Mouse (Mus musculus) kidney, adult 2 months (tissue): ENCODE measurements around the gene Mapk12. TPM values are rescaled to one million over a fixed set of nuclear protein-coding genes. Genes with fewer than 3 reads are reported as not detected.

Experiments used
- DNase-seq: peaks from one replicate; pipeline ENCODE4 v3.0.0; 2021
- H3K27ac ChIP-seq: fragments of 200-500 bp; 2 replicates; pipeline ENCODE4 v1.5.1; 2012; ENCODE audit warnings: low read depth, low read length, control low read depth, inconsistent platforms; ENCODE audit not compliant: insufficient read depth
- H3K27me3 ChIP-seq: fragments of 200-500 bp; replicated peaks from 2 replicates; pipeline ENCODE4 v1.6.1; 2012; ENCODE audit warnings: mild to moderate bottlenecking, moderate library complexity, low read length, inconsistent platforms; ENCODE audit not compliant: control insufficient read depth, insufficient read depth
- H3K36me3 ChIP-seq: fragments of 200-500 bp; 2 replicates; pipeline ENCODE4 v1.6.1; 2012; ENCODE audit warnings: mild to moderate bottlenecking, moderate library complexity, low read length, inconsistent platforms; ENCODE audit not compliant: control insufficient read depth, insufficient read depth
- H3K4me1 ChIP-seq: fragments of 200-500 bp; 2 replicates; pipeline ENCODE4 v1.6.1; 2011; ENCODE audit warnings: low read length; ENCODE audit not compliant: control insufficient read depth, insufficient read depth
- H3K4me3 ChIP-seq: fragments of 200-500 bp; 2 replicates; pipeline ENCODE4 v1.5.1; 2011; ENCODE audit warnings: mild to moderate bottlenecking, low read depth, low read length, control low read depth; ENCODE audit not compliant: insufficient read depth
- CTCF ChIP-seq: fragments of 200-500 bp; conservative IDR thresholded peaks from 2 replicates; pipeline ENCODE4 v1.5.1; 2011; ENCODE audit warnings: low read depth, mild to moderate bottlenecking, control low read depth, low read length, moderate library complexity, mixed read lengths; ENCODE audit not compliant: insufficient read depth, insufficient read length
- POLR2A ChIP-seq: fragments of 200-500 bp; IDR thresholded peaks from one replicate; pipeline ENCODE4 v1.6.1; 2011; ENCODE audit warnings: low read depth, low read length, control low read depth
- WGBS: fragments of 180-500 bp; shearing (Covaris S2); methylation state at CpG from one replicate; pipeline ENCODE4 v1.1.7; 2018; 5-methylcytosine and 5-hydroxymethylcytosine counted together
- polyA plus RNA-seq: library from polyadenylated mRNA; depleted of rRNA; stranded (reverse); fragments of >200 nt; gene quantifications from 2 replicates; pipeline ENCODE4 v1.2.3, GENCODE M21; 2012

Gene Mapk12
- polyA plus RNA-seq, 1 experiment = 13.9 TPM

DNA sequence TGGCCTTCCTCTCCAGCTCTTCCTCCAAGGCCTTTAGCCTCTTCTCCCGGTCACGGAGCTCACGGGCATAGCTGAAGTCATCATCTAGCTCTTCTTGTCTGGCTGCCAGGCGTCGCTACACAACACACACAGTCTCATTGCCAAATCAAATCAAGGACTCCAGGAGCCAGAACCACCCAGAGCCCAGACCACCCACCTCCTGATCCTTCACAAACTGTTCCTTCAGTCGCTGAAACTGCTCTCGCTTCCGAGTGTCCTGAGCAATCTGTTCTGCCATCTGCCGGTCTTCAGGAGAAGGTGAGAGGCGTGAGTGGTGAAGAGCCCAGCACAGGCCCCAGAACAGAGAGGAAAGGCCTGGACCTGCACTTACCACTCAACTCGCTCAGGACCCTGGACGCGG lies 34.4 kb downstream of the Mapk12 start:
- WGBS = 89% methylated on average over 13 of the region's 13 CpGs

DNA sequence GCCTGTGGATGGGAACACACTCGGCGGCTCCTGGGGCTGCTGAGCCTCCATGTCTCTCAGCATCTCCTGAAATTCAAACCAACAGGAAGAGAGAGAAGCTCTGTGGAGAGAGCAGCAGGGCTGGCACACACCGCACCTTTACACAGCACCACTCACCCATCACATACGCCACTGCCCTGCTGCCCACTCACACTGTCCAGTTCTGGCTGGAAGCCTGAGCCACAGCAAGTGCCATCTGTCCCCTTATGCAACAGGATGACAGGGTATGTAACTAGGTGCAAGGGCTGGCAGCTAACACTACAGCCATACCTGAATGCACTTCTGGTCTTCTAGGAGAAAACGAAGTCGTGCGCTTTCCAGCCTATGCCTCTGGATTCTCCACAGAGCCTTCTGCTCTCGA lies 36.1 kb downstream of the Mapk12 start:
- Histone ChIP-seq H3K27ac (no peak overlapping the region), H3K4me3 (no peak overlapping the region), H3K4me1 (no peaks in the 10 kb centered on the region), H3K27me3 (no peaks in the 10 kb centered on the region), H3K36me3 (peaks cover 1% of the 10 kb centered on the region; the same call in 1 of the 2 replicates)
- 96% methylated on average over 8 of the region's 8 CpGs for WGBS
- no peak for DNase-seq
- TF ChIP-seq POLR2A (no peak), CTCF (no peak)

More for the DNA sequence above, 34.4 kb downstream of the Mapk12 start:
- no peak for DNase-seq
- no peak overlapping the region for H3K4me3 ChIP-seq
- H3K27me3 ChIP-seq = no peaks in the 10 kb centered on the region
- TF ChIP-seq POLR2A (no peak), CTCF (no peak)
- H3K36me3 ChIP-seq = no peaks in the 10 kb centered on the region
- no peak overlapping the region for H3K27ac ChIP-seq
- H3K4me1 ChIP-seq = no peaks in the 10 kb centered on the region

DNA sequence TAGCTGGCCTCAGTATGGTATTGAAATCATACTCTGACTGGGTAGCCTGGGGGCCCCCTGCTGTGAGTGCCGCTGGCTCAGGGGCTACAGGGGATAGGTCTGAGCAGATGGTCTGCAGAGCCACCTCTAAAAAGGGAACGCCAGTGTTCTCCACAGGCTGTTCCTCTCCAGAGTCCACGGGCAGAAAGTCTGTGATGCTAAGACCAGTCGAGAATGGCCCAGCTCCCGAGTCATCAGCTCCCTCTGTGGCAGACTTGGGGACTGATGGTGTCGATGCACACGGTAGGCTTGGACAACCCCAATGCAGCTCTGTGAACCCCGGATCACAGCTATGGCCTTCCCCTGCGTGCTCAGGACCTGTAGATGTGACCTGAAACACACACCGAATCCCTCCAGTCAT lies 36.6 kb downstream of the Mapk12 start:
- 89% methylated on average over 10 of the region's 10 CpGs for WGBS
- Histone ChIP-seq H3K27me3 (no peaks in the 10 kb centered on the region), H3K4me1 (no peaks in the 10 kb centered on the region), H3K36me3 (peaks cover 1% of the 10 kb centered on the region; the same call in 1 of the 2 replicates), H3K4me3 (no peak overlapping the region), H3K27ac (no peak overlapping the region)
- TF ChIP-seq POLR2A = no peak
- TF ChIP-seq CTCF = no peak
- no peak for DNase-seq

DNA sequence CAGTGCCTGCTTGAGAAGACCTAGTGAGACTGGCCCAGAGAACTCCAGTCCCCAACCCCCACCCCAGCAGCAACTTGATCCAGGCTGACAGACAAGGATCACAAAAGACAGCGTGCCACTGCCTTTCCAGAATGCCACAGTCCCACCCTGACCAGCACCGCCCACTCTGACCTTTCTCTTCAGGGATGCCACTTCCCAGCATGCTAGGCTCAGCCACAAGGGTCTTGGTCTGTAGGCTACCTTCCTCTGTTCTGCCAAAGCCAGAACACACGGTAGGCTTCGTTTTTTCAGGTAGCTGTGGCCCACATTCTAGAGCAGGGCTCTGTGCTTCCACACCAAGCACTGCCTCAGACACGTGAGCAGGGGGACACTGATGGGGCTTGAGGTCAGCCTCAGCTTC lies 37.9 kb downstream of the Mapk12 start:
- no peak for DNase-seq
- 63% methylated on average over 5 of the region's 5 CpGs for WGBS
- H3K27ac ChIP-seq = no peak overlapping the region
- peaks cover 1% of the 10 kb centered on the region; the same call in 1 of the 2 replicates for H3K36me3 ChIP-seq
- H3K4me1 ChIP-seq = no peaks in the 10 kb centered on the region
- TF ChIP-seq CTCF (no peak), POLR2A (no peak)
- no peak overlapping the region for H3K4me3 ChIP-seq
- H3K27me3 ChIP-seq = no peaks in the 10 kb centered on the region

- Histone ChIP-seq H3K27ac (no peak overlapping the region), H3K36me3 (peaks cover 1% of the 10 kb centered on the region; the same call in 1 of the 2 replicates), H3K4me3 (no peak overlapping the region), H3K27me3 (no peaks in the 10 kb centered on the region), H3K4me1 (no peaks in the 10 kb centered on the region)
- 58% methylated on average over 12 of the region's 12 CpGs for WGBS
- TF ChIP-seq POLR2A = no peak
- 0 out of 2 replicates have a peak, but pooled peaks have one; percentile 7 for TF ChIP-seq CTCF
- DNase-seq = no peak
These were observed 39.7 kb downstream of the Mapk12 start for GRCm38 (mm10) chr15:89100823-89101222.

DNA sequence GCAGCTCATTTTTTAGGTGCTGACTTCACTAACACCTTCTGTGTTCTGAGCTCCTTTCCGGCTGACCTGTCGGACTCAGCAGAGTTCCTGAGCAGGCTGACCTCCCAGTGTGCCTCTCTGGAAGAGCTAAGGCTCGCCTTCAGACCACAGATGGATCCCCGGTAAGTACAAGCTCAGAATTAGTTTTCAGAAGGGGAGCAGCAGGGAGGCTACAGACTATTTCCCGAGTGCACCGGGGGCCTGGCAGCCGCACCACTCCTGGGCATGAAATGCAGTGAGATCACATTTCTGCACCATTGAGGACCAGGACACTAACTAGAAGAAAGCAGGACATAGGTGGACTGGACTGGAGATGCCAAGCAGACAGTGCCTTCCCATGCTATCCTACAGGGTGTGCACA lies 41.9 kb downstream of the Mapk12 start:
- no peak overlapping the region for H3K4me3 ChIP-seq
- no peak for DNase-seq
- H3K27ac ChIP-seq = no peak overlapping the region
- TF ChIP-seq CTCF (no peak), POLR2A (no peak)
- no peaks in the 10 kb centered on the region for H3K27me3 ChIP-seq
- WGBS = 89% methylated on average over 7 of the region's 7 CpGs
- no peaks in the 10 kb centered on the region for H3K4me1 ChIP-seq
- peaks cover 4% of the 10 kb centered on the region; the same call in 1 of the 2 replicates for H3K36me3 ChIP-seq

DNA sequence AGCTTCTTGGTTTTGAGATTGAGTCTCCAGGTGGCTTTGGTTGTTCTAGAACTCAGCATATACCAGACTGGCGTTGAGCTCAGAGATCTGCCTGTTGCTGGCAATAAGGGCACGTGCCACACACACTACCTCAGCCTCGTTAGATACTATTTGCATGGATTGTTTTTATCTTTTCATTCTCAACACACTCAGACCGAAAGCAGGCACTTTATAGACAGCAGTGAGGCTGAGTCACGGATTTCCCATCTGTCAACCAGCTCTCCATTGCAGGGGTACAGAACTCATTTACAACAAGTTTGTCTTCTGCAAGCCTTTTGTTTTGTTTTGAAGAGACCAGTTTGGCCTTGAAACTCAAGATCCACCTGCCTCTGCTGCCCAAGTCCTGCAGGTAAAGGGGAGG lies 43.1 kb downstream of the Mapk12 start:
- TF ChIP-seq CTCF (no peak), POLR2A (no peak)
- Histone ChIP-seq H3K36me3 (peaks cover 4% of the 10 kb centered on the region; the same call in 1 of the 2 replicates), H3K4me1 (no peaks in the 10 kb centered on the region), H3K27ac (no peak overlapping the region), H3K4me3 (no peak overlapping the region), H3K27me3 (no peaks in the 10 kb centered on the region)
- no peak for DNase-seq
- WGBS = 91% methylated on average over 5 of the region's 5 CpGs
